Mouse (Mus musculus): ENCODE results near the gene Ifne. TPM values are rescaled to one million over a fixed set of nuclear protein-coding genes. Genes with fewer than 3 reads are reported as not detected.
"Not testable (repeated sequence)": the region's sequence is repeated elsewhere in the genome, so short reads cannot be mapped to it uniquely, and the experiment has no call there.

Ifne gene
- total RNA-seq, 2 experiments from 2014 or later, result not detected

GRCm38 (mm10) chr4:88867926-88868911, 11.8 kb downstream of the Ifne start:
- DNase-seq, result peak; percentile 13 to 25

- DNase-seq, result peak; percentile 79 to 83
Observed at GRCm38 (mm10) chr4:88867366-88867925, 12.6 kb downstream of the Ifne start.

- DNase-seq, result no peak
Observed at GRCm38 (mm10) chr4:88865011-88865569, 14.9 kb downstream of the Ifne start.

GRCm38 (mm10) chr4:88864599-88864998, 15.4 kb downstream of the Ifne start:
- DNase-seq, result no peak

DNA sequence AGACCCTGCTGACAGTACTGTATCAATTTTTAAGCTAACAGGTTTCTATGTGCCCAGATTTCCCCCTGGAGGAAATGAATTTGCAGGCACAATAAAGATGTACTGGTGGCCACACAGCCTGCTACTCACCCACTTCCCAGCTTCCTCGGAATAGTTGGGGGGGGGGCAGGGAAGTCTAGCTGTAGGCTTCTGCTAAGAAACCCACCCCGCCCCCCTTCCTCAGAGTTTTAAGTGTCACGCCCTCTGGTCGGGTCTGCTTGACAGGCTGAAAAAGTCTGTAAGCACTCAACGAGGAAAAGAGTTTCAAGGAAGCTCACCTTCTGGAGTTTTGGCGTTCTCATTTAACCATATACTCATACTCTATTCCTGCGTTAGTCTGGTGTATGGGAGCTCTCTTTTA, 16.7 kb downstream of the Ifne start:
- DNase-seq, result no peak

DNA sequence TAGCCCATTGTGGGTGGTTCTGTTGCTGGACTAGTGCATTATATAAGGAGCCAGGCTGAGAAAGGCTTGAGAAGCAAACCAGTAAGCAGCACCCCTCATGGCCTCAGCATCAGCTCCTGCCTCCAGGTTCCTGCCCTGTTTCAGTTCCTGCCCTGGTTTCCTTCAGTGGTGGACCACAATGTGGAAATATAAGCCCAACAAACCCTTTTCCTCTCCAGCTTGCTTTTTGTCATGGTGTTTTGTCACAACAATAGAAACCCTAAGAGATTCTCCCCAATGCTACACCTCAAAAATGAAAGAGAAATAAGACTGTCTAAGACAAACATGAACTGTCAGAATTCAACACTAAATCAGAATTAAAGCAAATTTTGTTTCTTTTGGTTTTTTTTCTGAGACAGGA, 20.8 kb downstream of the Ifne start:
- no peak for DNase-seq

DNA sequence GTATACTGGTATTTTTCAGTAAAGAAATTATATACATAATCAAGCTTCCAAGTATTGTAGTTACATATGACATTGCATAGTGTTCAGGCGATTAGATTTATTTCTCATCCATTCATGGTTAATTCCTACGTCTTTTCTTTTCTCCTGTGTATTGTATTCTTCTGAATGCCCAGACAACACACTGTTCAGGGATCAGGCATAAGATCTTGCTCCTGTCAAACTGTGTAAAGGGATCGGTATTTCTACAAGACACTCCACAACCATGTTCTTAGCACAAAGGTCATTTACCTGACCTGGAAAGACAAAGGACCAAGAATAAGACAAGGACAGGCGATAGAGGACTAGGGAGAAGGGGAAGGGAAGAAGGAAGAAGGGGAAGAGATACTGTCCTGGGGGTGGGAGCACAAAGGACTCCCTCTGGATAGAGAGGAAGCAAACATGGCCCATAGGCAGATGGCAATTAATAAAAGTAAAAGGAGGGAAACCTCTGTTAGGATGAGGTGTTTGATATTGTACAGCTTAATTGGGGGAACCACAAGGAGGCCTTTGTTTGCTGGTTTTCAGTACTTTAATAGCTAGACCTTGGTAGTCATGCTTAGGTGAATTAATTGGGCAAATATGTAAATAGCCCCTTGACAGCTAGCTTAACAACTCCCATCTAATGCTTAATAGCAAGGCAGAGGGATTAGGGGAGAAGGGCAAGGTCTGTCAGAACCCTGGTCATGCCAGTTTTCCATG, 28.8 kb downstream of the Ifne start:
- no peak for DNase-seq

GRCm38 (mm10) chr4:88849698-88850097, 30.3 kb downstream of the Ifne start, which contains the start of gene Ifna1:
Gene Ifna1, plus strand, starts transcription at chr4:88850087.
- no peak for DNase-seq

GRCm38 (mm10) chr4:88845334-88845733, 34.7 kb downstream of the Ifne start:
- DNase-seq, result no peak

DNA sequence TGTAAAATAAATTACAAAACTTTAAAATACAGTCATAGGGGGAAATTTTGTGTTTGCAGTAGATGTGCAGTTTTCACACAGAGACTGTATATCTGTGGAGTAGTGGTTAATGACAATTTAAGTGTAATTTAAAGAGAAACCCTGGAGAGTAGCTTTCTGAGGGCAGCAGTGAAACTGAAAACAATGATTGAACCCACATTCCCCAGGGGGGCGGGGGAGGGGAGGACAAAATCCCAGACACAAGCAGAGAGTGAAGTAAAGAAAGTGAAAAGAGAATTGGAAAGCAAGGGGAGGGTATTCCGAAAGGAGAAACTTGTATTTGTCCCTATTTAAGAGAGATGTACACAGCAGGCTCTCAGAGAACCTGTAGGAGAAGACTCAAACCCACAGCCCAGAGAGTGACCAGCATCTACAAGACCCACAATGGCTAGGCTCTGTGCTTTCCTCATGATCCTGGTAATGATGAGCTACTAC, 38.5 kb downstream of the Ifne start, which contains the start of gene Ifna4:
TSS of gene Ifna4 (plus strand) at position 424 of the 474 bp plus-strand sequence.
- no peak for DNase-seq

GRCm38 (mm10) chr4:88840058-88840457, 39.9 kb downstream of the Ifne start:
- DNase-seq, result no peak

DNA sequence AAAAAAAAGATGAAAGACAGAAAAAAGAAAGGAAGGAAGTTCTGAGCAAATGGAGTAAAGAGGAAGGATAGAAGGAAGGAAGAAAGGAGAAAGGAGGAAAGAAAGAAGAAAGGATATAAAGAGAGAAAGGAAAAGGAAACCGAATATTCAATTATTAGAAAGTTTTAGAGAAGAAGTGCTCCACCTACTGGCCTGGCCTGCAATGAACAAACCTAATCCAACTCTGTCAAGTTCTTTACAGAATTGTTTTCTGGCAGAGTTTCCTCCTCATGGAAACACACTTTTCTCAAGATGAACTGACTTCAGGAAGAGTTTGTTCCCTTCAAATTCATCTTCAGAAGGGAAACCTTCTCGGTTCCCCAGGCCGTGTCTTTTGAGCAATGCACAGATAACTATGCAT, 41.2 kb downstream of the Ifne start:
- DNase-seq, result peak in 1 of 2 experiments; percentile 5

DNA sequence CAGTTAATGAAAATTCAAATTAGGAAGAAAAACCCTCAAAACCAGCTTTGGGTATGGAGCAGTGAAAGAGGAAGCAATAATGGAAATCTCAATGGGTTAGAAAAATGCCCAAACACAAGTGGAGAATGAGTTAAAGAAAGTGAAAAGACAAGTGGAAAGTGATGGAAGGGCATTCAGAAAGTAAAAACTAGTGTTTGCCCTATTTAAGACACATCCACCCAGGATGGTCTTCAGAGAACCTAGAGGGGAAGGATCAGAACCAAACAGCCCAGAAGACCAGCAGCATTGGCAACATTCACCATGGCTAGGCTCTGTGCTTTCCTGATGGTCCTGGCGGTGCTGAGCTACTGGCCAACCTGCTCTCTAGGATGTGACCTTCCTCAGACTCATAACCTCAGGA, 44.8 kb downstream of the Ifne start, which contains the start of gene Ifna5:
TSS of gene Ifna5 (plus strand) at position 301 of the 400 bp plus-strand sequence.
- not testable (repeated sequence) for DNase-seq

- peak; percentile 3 to 37 for DNase-seq
Observed at GRCm38 (mm10) chr4:88830523-88830922, 49.5 kb downstream of the Ifne start.

Small RNA genes lying within 50 kb of the gene (microRNA-seq; reads per million reads assigned to microRNA genes)
- 1,106 reads per million, percentile 79 among the genes with 10 or more reads in this experiment for gene Mir31

Other genes with a start within 250 kb of the Ifne start
- gene C87499, start 245.8 kb downstream of the Ifne start, total RNA-seq (2021), result not detected
- gene Ifna13, start 235.7 kb downstream of the Ifne start, total RNA-seq (2021), result not detected
- gene Ifna16, start 203.3 kb downstream of the Ifne start, total RNA-seq (2021), result not detected
- gene Ifna2, start 196.3 kb downstream of the Ifne start, total RNA-seq (2021), result not detected
- not detected for gene Ifnab, start 188.8 kb downstream of the Ifne start, total RNA-seq (2021)
- under 1 TPM; 0.36 to 0.60 TPM for gene Gm26566, start 158.4 kb downstream of the Ifne start, total RNA-seq (2021)
- gene Klhl9, start 157.7 kb downstream of the Ifne start, total RNA-seq (2021), result 10 to 100 TPM; 82.5 to 89.7 TPM
- not detected for gene Gm13271, start 125.3 kb downstream of the Ifne start, total RNA-seq (2021)
- under 1 TPM in 1 of 2 experiments, not detected in 1; 0.20 TPM for gene Gm13283, start 120.1 kb downstream of the Ifne start, total RNA-seq (2021)
- gene Gm13290, start 106.4 kb downstream of the Ifne start, total RNA-seq (2021), result not detected
- not detected for gene Gm13289, start 103.3 kb downstream of the Ifne start, total RNA-seq (2021)
- gene Gm13272, start 100.4 kb downstream of the Ifne start, total RNA-seq (2021), result not detected
- under 1 TPM in 1 of 2 experiments, not detected in 1; 0.20 TPM for gene Ifnz, start 98.1 kb downstream of the Ifne start, total RNA-seq (2021)
- not detected for gene Gm13276, start 94.5 kb downstream of the Ifne start, total RNA-seq (2021)
- gene Gm13277, start 91.6 kb downstream of the Ifne start, total RNA-seq (2021), result not detected
- gene Gm13278, start 88.7 kb downstream of the Ifne start, total RNA-seq (2021), result not detected
- gene Gm13275, start 85.7 kb downstream of the Ifne start, total RNA-seq (2021), result not detected
- gene Gm13279, start 82.8 kb downstream of the Ifne start, total RNA-seq (2021), result not detected
- not detected for gene Gm13285, start 80.5 kb downstream of the Ifne start, total RNA-seq (2021)
- not detected for gene Gm13287, start 76.9 kb downstream of the Ifne start, total RNA-seq (2021)
- gene Gm13288, start 74.7 kb downstream of the Ifne start, total RNA-seq (2021), result under 1 TPM in 1 of 2 experiments, not detected in 1; 0.10 TPM
- not detected for gene Ifna7, start 64.0 kb downstream of the Ifne start, total RNA-seq (2021)
- not detected for gene Ifna11, start 60.2 kb downstream of the Ifne start, total RNA-seq (2021)
- gene Ifna6, start 52.8 kb downstream of the Ifne start, total RNA-seq (2021), result not detected
- not detected for gene Ifna5, start 44.7 kb downstream of the Ifne start, total RNA-seq (2021)
- not detected for gene Ifna4, start 38.3 kb downstream of the Ifne start, total RNA-seq (2021)
- not detected for gene Ifna1, start 30.1 kb downstream of the Ifne start, total RNA-seq (2021)